Mouse (Mus musculus) lung, adult 2 months (tissue): ENCODE measurements at regions not wholly inside any gene's neighbourhood (a gene's known extent, or its start where the extent isn't known, plus 50 kb on each side); places are given as distances from the start of the nearest gene placed in this dataset.

Experiments
- CTCF ChIP-seq: fragments of 200-500 bp; IDR thresholded peaks from 2 replicates; pipeline ENCODE4 v1.5.1; 2011; ENCODE audit warnings: mild to moderate bottlenecking, low read length, control low read depth; ENCODE audit not compliant: insufficient read depth
- POLR2A ChIP-seq: fragments of 200-500 bp; IDR thresholded peaks from 2 replicates; pipeline ENCODE4 v1.6.1; 2011; ENCODE audit warnings: low read depth, mild to moderate bottlenecking, control low read depth, low read length, borderline replicate concordance; ENCODE audit errors: extremely low read depth

GRCm38 (mm10) chr5:75762374-75762773, 187.7 kb downstream of the Kit start:
- TF ChIP-seq POLR2A (no peak), CTCF (no peak)
